Mouse (Mus musculus): ENCODE results near the gene Ggps1. TPM values are rescaled to one million over a fixed set of nuclear protein-coding genes. Genes with fewer than 3 reads are reported as not detected.

Ggps1 gene
- polyA plus RNA-seq, 1 experiment from 2014 or later, result 79.2 TPM

DNA sequence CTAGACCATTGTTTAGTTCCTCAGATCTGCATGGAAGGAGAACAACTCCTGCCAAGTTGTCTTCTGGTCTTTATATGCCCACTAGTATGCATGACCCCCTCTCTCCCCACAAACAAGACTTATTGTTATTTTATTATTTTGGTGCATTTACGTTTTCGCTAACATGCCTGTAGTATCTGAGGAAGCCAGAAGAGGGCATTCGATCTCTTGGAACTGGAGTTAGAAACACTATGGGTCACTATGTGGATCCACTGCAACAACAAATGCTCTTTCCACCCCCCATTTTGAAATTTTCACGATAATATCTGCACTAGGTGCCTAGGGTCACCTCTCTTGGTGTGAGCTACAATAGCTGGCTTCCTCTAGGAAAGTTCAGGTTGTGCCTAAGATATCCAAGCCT, 59.2 kb downstream of the Ggps1 start:
- Histone ChIP-seq H3K4me2 (no peak overlapping the region), H3K4me1 (replicated peaks) (0 out of 2 replicates have a peak, but pooled peaks cover 3% of the 10 kb centered on the region), H3K27me3 (no peaks in the 10 kb centered on the region), H3K27ac (no peak overlapping the region), H3K9me3 (no peaks in the 10 kb centered on the region), H3K4me3 (no peak overlapping the region), H3K36me3 (peaks cover 82% of the 10 kb centered on the region), H3K9ac (no peak overlapping the region)
- ATAC-seq (ENCODE audit: low FRiP score), result no peak
- 87% methylated on average over 4 of the region's 4 CpGs for WGBS

DNA sequence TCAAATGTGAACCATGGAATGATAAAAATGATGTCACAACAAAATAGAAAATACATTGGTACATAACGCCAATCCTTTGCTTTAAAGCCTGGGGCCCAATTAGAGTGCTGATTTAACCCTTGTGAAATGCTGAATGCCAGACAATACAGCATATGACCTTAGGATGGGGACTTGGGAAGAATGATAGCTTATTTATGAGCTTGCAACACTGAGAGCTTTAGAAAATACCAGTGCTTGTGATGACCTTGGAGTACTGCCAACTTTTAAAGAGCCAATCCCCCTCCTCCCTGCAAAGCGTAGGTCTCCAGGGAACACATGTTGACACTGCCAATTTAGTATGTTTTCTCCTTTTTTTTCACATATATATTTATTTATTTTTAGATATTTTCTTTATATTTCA, 60.6 kb downstream of the Ggps1 start:
- Histone ChIP-seq H3K27ac (no peak overlapping the region), H3K4me1 (replicated peaks) (0 out of 2 replicates have a peak, but pooled peaks cover 3% of the 10 kb centered on the region), H3K27me3 (no peaks in the 10 kb centered on the region), H3K36me3 (peaks cover 87% of the 10 kb centered on the region), H3K9ac (no peak overlapping the region), H3K4me2 (no peak overlapping the region), H3K9me3 (no peaks in the 10 kb centered on the region), H3K4me3 (no peak overlapping the region)
- 77% methylated on average over 2 of the region's 2 CpGs for WGBS
- ATAC-seq (ENCODE audit: low FRiP score), result no peak

Other genes with a start within 250 kb of the Ggps1 start
- 19.0 and 21.7 TPM in 2 replicates for gene B3galnt2, start 109.0 kb downstream of the Ggps1 start, polyA plus RNA-seq (2015; fragmentation: Nextera tagmentation; extraction: Ambion mirVana)
- 106 and 125 TPM in 2 replicates for gene Tbce, start 23.9 kb downstream of the Ggps1 start, polyA plus RNA-seq (2015; fragmentation: Nextera tagmentation; extraction: Ambion mirVana)
- 97.0 and 99.6 TPM in 2 replicates for gene Arid4b, start 256 bp downstream of the Ggps1 start, polyA plus RNA-seq (2015; fragmentation: Nextera tagmentation; extraction: Ambion mirVana)

Measured in hindbrain, embryonic 13.5 days (tissue).